Mouse (Mus musculus) MEL (cell line): Measurements from ENCODE around the gene Wnt3.
A peak's percentile ranks its signal among the peaks of the same experiment; 100 is the strongest.

ENCODE experiments used
- BHLHE40 ChIP-seq: IDR thresholded peaks from 2 replicates; pipeline ENCODE4 v1.6.1; 2012; ENCODE audit warnings: low read depth, mild to moderate bottlenecking, inconsistent platforms, low read length, improper control_type of control experiment, borderline replicate concordance
- CTCF ChIP-seq, 3 experiments: IDR thresholded peaks in 2 of 3; conservative IDR thresholded peaks in 1 of 3; 2 replicates each; pipeline ENCODE4 v1.5.1; 2011 to 2012; ENCODE audit warnings: low read length in 3 of 3, low read depth in 2 of 3, mild to moderate bottlenecking in 2 of 3, improper control_type of control experiment in 1 of 3, inconsistent platforms in 1 of 3, mixed read lengths in 1 of 3, moderate library complexity in 1 of 3; ENCODE audit not compliant: control insufficient read depth in 1 of 3, insufficient read depth in 1 of 3, poor library complexity in 1 of 3, severe bottlenecking in 1 of 3
- MAX ChIP-seq: IDR thresholded peaks from 2 replicates; pipeline ENCODE4 v1.6.1; 2011; ENCODE audit warnings: low read length, improper control_type of control experiment
- POLR2A ChIP-seq, 2 experiments: IDR thresholded peaks; 2 replicates each; pipeline ENCODE4 v1.6.1; 2011 to 2012; ENCODE audit warnings: low read length in 2 of 2, mild to moderate bottlenecking in 2 of 2, control low read depth in 1 of 2, improper control_type of control experiment in 1 of 2, low read depth in 1 of 2, moderate library complexity in 1 of 2; ENCODE audit not compliant: control insufficient read depth in 1 of 2, insufficient read depth in 1 of 2, poor library complexity in 1 of 2
- POLR2AphosphoS5 ChIP-seq: IDR thresholded peaks from 2 replicates; pipeline ENCODE4 v1.6.1; 2012; ENCODE audit warnings: low read depth, borderline replicate concordance, mild to moderate bottlenecking, inconsistent platforms, low read length, moderate library complexity, mixed read lengths
- RCOR1 ChIP-seq: IDR thresholded peaks from 2 replicates; pipeline ENCODE4 v1.6.1; 2012; ENCODE audit warnings: low read depth, mild to moderate bottlenecking, inconsistent platforms, low read length, improper control_type of control experiment
- ZC3H11A ChIP-seq: IDR thresholded peaks from 2 replicates; pipeline ENCODE4 v1.6.1; 2012; ENCODE audit warnings: low read depth, mild to moderate bottlenecking, inconsistent platforms, low read length, improper control_type of control experiment
- ZNF384 ChIP-seq: IDR thresholded peaks from 2 replicates; pipeline ENCODE4 v1.6.1; 2012; ENCODE audit warnings: low read depth, mild to moderate bottlenecking, inconsistent platforms, low read length, improper control_type of control experiment

DNA sequence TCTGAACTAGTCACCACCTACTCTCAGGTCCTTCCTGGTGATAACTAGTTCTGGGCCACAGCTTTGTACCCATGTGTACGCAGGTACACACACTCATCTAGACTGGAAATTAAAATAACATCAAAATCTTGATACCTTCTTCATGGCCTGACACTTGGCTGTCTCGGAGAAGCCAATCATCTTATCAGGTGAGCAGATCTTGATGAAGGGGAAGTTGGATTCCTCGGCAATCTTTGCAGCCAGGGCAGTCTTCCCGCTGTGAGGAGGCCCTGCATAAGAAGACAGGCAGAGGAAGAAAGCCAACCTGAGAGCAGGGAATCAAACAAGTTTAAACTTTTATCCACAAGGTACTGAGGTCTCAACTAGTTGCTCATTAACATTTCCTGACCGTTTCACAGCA, 84.8 kb downstream of the Wnt3 start:
- TF ChIP-seq CTCF (IDR thresholded peaks at IDR 0.05 in 2 of 3, conservative IDR thresholded peaks at IDR 0.05 in 1 of 3; ENCODE audit: control insufficient read depth in 1 of 3, insufficient read depth in 1 of 3, low read depth in 2 of 3, low read length in 3 of 3, poor library complexity in 1 of 3, severe bottlenecking in 1 of 3): no peak
- no peak for TF ChIP-seq ZC3H11A
- TF ChIP-seq MAX: no peak
- 0 out of 2 replicates have a peak, but pooled peaks have one; percentile 53 for TF ChIP-seq RCOR1
- no peak for TF ChIP-seq BHLHE40
- TF ChIP-seq POLR2A (IDR thresholded peaks at IDR 0.05; ENCODE audit: control insufficient read depth in 1 of 2, insufficient read depth in 1 of 2, low read depth in 1 of 2, low read length in 2 of 2, poor library complexity in 1 of 2): no peak
- TF ChIP-seq ZNF384: no peak
- TF ChIP-seq POLR2AphosphoS5: no peak
